Comparison of ENCODE assay signal across 8 mouse cellular contexts in genomic region chr2:49312629-49313447, GRCm38 (mm10).
DNase-seq lines count a peak whose midpoint lies in the region; ATAC-seq and TF ChIP-seq lines count a peak whose summit lies in the region.

No protein-coding gene starts in this region.

- peak overlapping the region; percentile 77 for H3K9ac ChIP-seq in CH12.LX (ENCODE audit: insufficient read depth, low read depth)
- no peak overlapping the region for H3K9ac ChIP-seq in forebrain, embryonic 12.5 days
- H3K9ac ChIP-seq in heart, postnatal 0 days (replicated peaks; ENCODE audit: low read depth, low read length): peak overlapping the region; percentile 40; the same call in 1 of the 2 replicates
- H3K9ac ChIP-seq in liver, embryonic 16.5 days (ENCODE audit: low read depth, low read length): 0 out of 2 replicates have a peak overlapping the region, but pooled peaks have one; percentile 4
- 0 out of 2 replicates have a peak overlapping the region, but pooled peaks have one; percentile 52 for H3K9ac ChIP-seq in neural tube, embryonic 13.5 days

- DNase-seq in CH12.LX (ENCODE audit: extremely low read depth): peak; percentile 90
- peak; percentile 66 for DNase-seq in c-Kit-positive CD71-positive TER-119-positive erythroid progenitor cells, embryonic 14.5 days (ENCODE audit: low spot score)
- peak; percentile 89 for DNase-seq in heart, postnatal 0 days (ENCODE audit: low spot score)
- peak; percentile 90 for DNase-seq in kidney, postnatal 4 days

- H3K79me2 ChIP-seq in CH12.LX (replicated peaks; ENCODE audit: control insufficient read depth, extremely low read depth, insufficient read depth, poor library complexity, severe bottlenecking): no peaks in the 10 kb centered on the region

- no peak for TF ChIP-seq EP300 in CH12.LX (IDR thresholded peaks at IDR 0.05; ENCODE audit: low read length)
- no peak for TF ChIP-seq EP300 in heart, postnatal 0 days (IDR thresholded peaks at IDR 0.05; ENCODE audit: low read depth)

- peak overlapping the region; percentile 95 for H3K4me2 ChIP-seq in CH12.LX (ENCODE audit: insufficient read depth, low read depth, poor library complexity, severe bottlenecking)
- H3K4me2 ChIP-seq in forebrain, embryonic 12.5 days: peak overlapping the region; percentile 50
- peak overlapping the region; percentile 61 for H3K4me2 ChIP-seq in heart, postnatal 0 days (ENCODE audit: low read depth, low read length)
- H3K4me2 ChIP-seq in liver, embryonic 16.5 days (ENCODE audit: low read depth, low read length): peak overlapping the region; percentile 50
- peak overlapping the region; percentile 54 for H3K4me2 ChIP-seq in neural tube, embryonic 13.5 days

- peak; percentile 98 for TF ChIP-seq RAD21 in CH12.LX (IDR thresholded peaks at IDR 0.05; ENCODE audit: low read depth, low read length)

- H3K4me3 ChIP-seq in CH12.LX (replicated peaks in 1 of 3; ENCODE audit: low read depth in 2 of 3, low read length in 2 of 3, poor library complexity in 1 of 3): peak overlapping the region; percentile 43 to 77 (median 54)
- peak overlapping the region; percentile 25 for H3K4me3 ChIP-seq in forebrain, embryonic 12.5 days (replicated peaks)
- H3K4me3 ChIP-seq in heart, postnatal 0 days (ENCODE audit: low read depth, low read length): peak overlapping the region; percentile 55
- H3K4me3 ChIP-seq in liver, embryonic 16.5 days (ENCODE audit: low read depth, low read length): peak overlapping the region; percentile 54
- H3K4me3 ChIP-seq in neural tube, embryonic 13.5 days: peak overlapping the region; percentile 34
- peak overlapping the region; percentile 80 for H3K4me3 ChIP-seq in testis, adult 2 months (ENCODE audit: control insufficient read depth, low read depth, low read length)

- H3K9me3 ChIP-seq in CH12.LX (replicated peaks; ENCODE audit: low read length): no peaks in the 10 kb centered on the region
- H3K9me3 ChIP-seq in forebrain, embryonic 12.5 days: no peaks in the 10 kb centered on the region
- H3K9me3 ChIP-seq in heart, postnatal 0 days (replicated peaks; ENCODE audit: control insufficient read depth, low read length): no peaks in the 10 kb centered on the region
- H3K9me3 ChIP-seq in liver, embryonic 16.5 days (replicated peaks; ENCODE audit: control insufficient read depth, low read length): no peaks in the 10 kb centered on the region
- no peaks in the 10 kb centered on the region for H3K9me3 ChIP-seq in neural tube, embryonic 13.5 days

- peak; percentile 78 to 91 for TF ChIP-seq CTCF in CH12.LX (conservative IDR thresholded peaks at IDR 0.05 in 1 of 2, IDR thresholded peaks at IDR 0.05 in 1 of 2; ENCODE audit: low read depth in 2 of 2, low read length in 2 of 2)
- peak; percentile 98 for TF ChIP-seq CTCF in heart, postnatal 0 days (IDR thresholded peaks at IDR 0.05; ENCODE audit: low read depth)
- peak; percentile 73 for TF ChIP-seq CTCF in testis, adult 2 months (IDR thresholded peaks at IDR 0.05; ENCODE audit: control insufficient read depth, insufficient read depth, insufficient replicate concordance, low read depth, low read length)

- 47% methylated on average over 19 of the region's 19 CpGs for WGBS in forebrain, embryonic 12.5 days
- 30% methylated on average over 19 of the region's 19 CpGs for WGBS in heart, postnatal 0 days
- 27% methylated on average over 19 of the region's 19 CpGs for WGBS in liver, embryonic 16.5 days (ENCODE audit: insufficient replicate concordance)
- WGBS in neural tube, embryonic 13.5 days: 44% methylated on average over 19 of the region's 19 CpGs

- H3K27me3 ChIP-seq in CH12.LX (replicated peaks): no peaks in the 10 kb centered on the region
- no peaks in the 10 kb centered on the region for H3K27me3 ChIP-seq in forebrain, embryonic 12.5 days
- H3K27me3 ChIP-seq in heart, postnatal 0 days (ENCODE audit: control insufficient read depth, insufficient read depth, low read length): no peaks in the 10 kb centered on the region
- H3K27me3 ChIP-seq in liver, embryonic 16.5 days (ENCODE audit: control insufficient read depth, insufficient read depth, low read depth, low read length): no peaks in the 10 kb centered on the region
- no peaks in the 10 kb centered on the region for H3K27me3 ChIP-seq in neural tube, embryonic 13.5 days
- H3K27me3 ChIP-seq in testis, adult 2 months (ENCODE audit: control insufficient read depth, insufficient read depth, low read length): no peaks in the 10 kb centered on the region

- TF ChIP-seq POLR2A in CH12.LX (IDR thresholded peaks at IDR 0.05; ENCODE audit: low read depth, low read length): no peak
- TF ChIP-seq POLR2A in testis, adult 2 months (IDR thresholded peaks at IDR 0.05; ENCODE audit: control insufficient read depth, low read depth, low read length): no peak

- in situ Hi-C loops in CH12.LX (cut with MboI; ENCODE audit: low pct_ligation_motif_present, low pct_unique_long_range_greater_than_20kb, low sequenced_read_pairs): loop anchor here (10.0 kb wide), 1 partner anchor 408 kb away; no protein-coding TSS in a partner anchor

- H3K36me3 ChIP-seq in CH12.LX (replicated peaks in 1 of 2; ENCODE audit: control insufficient read depth in 1 of 2, insufficient read depth in 1 of 2, low read length in 1 of 2): no peaks in the 10 kb centered on the region
- H3K36me3 ChIP-seq in forebrain, embryonic 12.5 days (replicated peaks): no peaks in the 10 kb centered on the region
- H3K36me3 ChIP-seq in heart, postnatal 0 days (replicated peaks; ENCODE audit: control insufficient read depth, insufficient read depth, low read length): no peaks in the 10 kb centered on the region
- no peaks in the 10 kb centered on the region for H3K36me3 ChIP-seq in liver, embryonic 16.5 days (ENCODE audit: control insufficient read depth, insufficient read depth)
- H3K36me3 ChIP-seq in neural tube, embryonic 13.5 days: no peaks in the 10 kb centered on the region
- H3K36me3 ChIP-seq in testis, adult 2 months (ENCODE audit: control insufficient read depth, insufficient read depth, low read length): no peaks in the 10 kb centered on the region

- peaks cover 0 to 8% of the 10 kb centered on the region in 2 experiments; a peak in 1 of 4 replicates for H3K4me1 ChIP-seq in CH12.LX (ENCODE audit: control insufficient read depth in 1 of 2, insufficient read depth in 2 of 2)
- 0 out of 2 replicates have a peak, but pooled peaks cover 4% of the 10 kb centered on the region for H3K4me1 ChIP-seq in forebrain, embryonic 12.5 days
- H3K4me1 ChIP-seq in heart, postnatal 0 days (ENCODE audit: control insufficient read depth, insufficient read depth): no peaks in the 10 kb centered on the region
- no peaks in the 10 kb centered on the region for H3K4me1 ChIP-seq in liver, embryonic 16.5 days (ENCODE audit: control insufficient read depth, low read depth, low read length)
- H3K4me1 ChIP-seq in neural tube, embryonic 13.5 days (replicated peaks): 0 out of 2 replicates have a peak, but pooled peaks cover 5% of the 10 kb centered on the region
- H3K4me1 ChIP-seq in testis, adult 2 months (ENCODE audit: control insufficient read depth, insufficient read depth, low read length): no peaks in the 10 kb centered on the region; the same call in 1 of the 2 replicates

- dilution Hi-C loops in CH12.LX (cut with MboI; ENCODE audit: extremely low pct_ligation_motif_present, extremely low pct_unique_long_range_greater_than_20kb, low sequenced_read_pairs): no loop called here

- peak; percentile 85 for ATAC-seq in forebrain, embryonic 12.5 days (ENCODE audit: low FRiP score)
- ATAC-seq in heart, postnatal 0 days (ENCODE audit: insufficient read depth, low read depth): peak; percentile 92
- peak; percentile 72; the same call in 1 of the 2 replicates for ATAC-seq in liver, embryonic 16.5 days (ENCODE audit: low read depth)
- peak; percentile 85 for ATAC-seq in neural tube, embryonic 13.5 days (ENCODE audit: low read depth)

- no peak overlapping the region for H3K27ac ChIP-seq in CH12.LX (ENCODE audit: insufficient read depth, low read depth)
- H3K27ac ChIP-seq in forebrain, embryonic 12.5 days: no peak overlapping the region
- no peak overlapping the region for H3K27ac ChIP-seq in heart, postnatal 0 days (ENCODE audit: low read depth)
- no peak overlapping the region for H3K27ac ChIP-seq in liver, embryonic 16.5 days (ENCODE audit: low read length)
- no peak overlapping the region for H3K27ac ChIP-seq in neural tube, embryonic 13.5 days (replicated peaks)
- H3K27ac ChIP-seq in testis, adult 2 months (ENCODE audit: control insufficient read depth, insufficient read depth, low read depth, low read length): no peak overlapping the region

TF ChIP-seq in CH12.LX, 34 proteins besides CTCF, POLR2A, EP300 and RAD21 (continues in another document):
- no peak for TF ChIP-seq MXI1 (IDR thresholded peaks at IDR 0.05; ENCODE audit: low read depth, low read length)
- peak; percentile 87 for TF ChIP-seq SMC3 (IDR thresholded peaks at IDR 0.05; ENCODE audit: low read depth, low read length)
- no peak for TF ChIP-seq USF1 (IDR thresholded peaks at IDR 0.05; ENCODE audit: low read depth, low read length)
- peak; percentile 77 for TF ChIP-seq ELF1 (IDR thresholded peaks at IDR 0.05; ENCODE audit: low read depth, low read length)
- TF ChIP-seq JUN (IDR thresholded peaks at IDR 0.05; ENCODE audit: insufficient read depth, low read depth, low read length): no peak
- peak; percentile 44; the same call in 1 of the 2 replicates for TF ChIP-seq HCFC1 (IDR thresholded peaks at IDR 0.05; ENCODE audit: low read depth, low read length)
- TF ChIP-seq E2F4 (IDR thresholded peaks at IDR 0.05; ENCODE audit: insufficient replicate concordance, low read depth, low read length): no peak
- no peak for TF ChIP-seq ETS1 (conservative IDR thresholded peaks at IDR 0.05; ENCODE audit: low read depth, low read length)
- no peak; the same call in 1 of the 2 replicates for TF ChIP-seq NRF1 (IDR thresholded peaks at IDR 0.05; ENCODE audit: low read depth, low read length)
- TF ChIP-seq ZNF384 (IDR thresholded peaks at IDR 0.05; ENCODE audit: low read depth, low read length): no peak; the same call in 1 of the 2 replicates
- no peak for TF ChIP-seq KAT2A (IDR thresholded peaks at IDR 0.05; ENCODE audit: insufficient replicate concordance, low read length)
- no peak for TF ChIP-seq POLR2AphosphoS2 (IDR thresholded peaks at IDR 0.05; ENCODE audit: low read depth, low read length)
- TF ChIP-seq MAFK (IDR thresholded peaks at IDR 0.05; ENCODE audit: insufficient replicate concordance, low read length): no peak
- TF ChIP-seq CHD1 (IDR thresholded peaks at IDR 0.05; ENCODE audit: low read depth, low read length): no peak
- TF ChIP-seq TBP (conservative IDR thresholded peaks at IDR 0.05; ENCODE audit: low read depth, low read length): 0 out of 2 replicates have a peak, but pooled peaks have one; percentile 16
- no peak for TF ChIP-seq RCOR1 (conservative IDR thresholded peaks at IDR 0.05; ENCODE audit: low read depth, low read length)
- TF ChIP-seq SIN3A (IDR thresholded peaks at IDR 0.05; ENCODE audit: low read length): 0 out of 2 replicates have a peak, but pooled peaks have one; percentile 66
- TF ChIP-seq USF2 (conservative IDR thresholded peaks at IDR 0.05; ENCODE audit: low read depth, low read length): no peak
- no peak for TF ChIP-seq CHD2 (IDR thresholded peaks at IDR 0.05; ENCODE audit: low read length)
- TF ChIP-seq ZMIZ1 (IDR thresholded peaks at IDR 0.05; ENCODE audit: low read depth, low read length): no peak

Comparison
In these comparisons a context has a peak if more than half of its experiments do, and no peak if none do; other contexts are left out.
1. H3K4me3 ChIP-seq: peak in every context shown above with its lines; median percentile 80 in testis, adult 2 months; 55 in heart, postnatal 0 days; 54 in CH12.LX; 54 in liver, embryonic 16.5 days; 34 in neural tube, embryonic 13.5 days; 25 in forebrain, embryonic 12.5 days.